Mouse (Mus musculus) thymus, adult 2 months (tissue): Measurements from ENCODE around the gene Vmn1r47.
"Not testable (repeated sequence)": the region's sequence is repeated elsewhere in the genome, so short reads cannot be mapped to it uniquely, and the experiment has no call there.

Experiments used
- CTCF ChIP-seq: fragments of 200-500 bp; IDR thresholded peaks from 2 replicates; pipeline ENCODE4 v1.5.1; 2012; ENCODE audit warnings: mild to moderate bottlenecking, control low read depth, low read length, moderate library complexity, borderline replicate concordance; ENCODE audit not compliant: control insufficient read depth, poor library complexity, insufficient read depth; ENCODE audit errors: extremely low read depth
- POLR2A ChIP-seq: fragments of 200-500 bp; IDR thresholded peaks from 2 replicates; pipeline ENCODE4 v1.6.1; 2012; ENCODE audit warnings: mild to moderate bottlenecking, low read length, control low read depth, moderate library complexity; ENCODE audit not compliant: control insufficient read depth, poor library complexity, insufficient read depth; ENCODE audit errors: extremely low read depth

- not testable (repeated sequence) for TF ChIP-seq CTCF, POLR2A
These were observed at the start of gene Vmn1r47 for GRCm38 (mm10) chr6:90015847-90016246.
